Mouse (Mus musculus) liver, embryonic 14.5 days (tissue): ENCODE measurements around the gene Hhipl1.

ENCODE experiments used
- CTCF ChIP-seq: IDR thresholded peaks from 2 replicates; pipeline ENCODE4 v1.5.1; 2016; ENCODE audit warnings: antibody characterized with exemption, low read depth, control low read depth
- EP300 ChIP-seq: IDR thresholded peaks from 2 replicates; pipeline ENCODE4 v1.6.1; 2016; ENCODE audit warnings: antibody characterized with exemption, low read depth

- no peak for TF ChIP-seq EP300
- no peak for TF ChIP-seq CTCF
Observed at GRCm38 (mm10) chr12:108267653-108268052, 38.4 kb upstream of the Hhipl1 start.
